Mouse (Mus musculus) cortical plate, adult 2 months (tissue): ENCODE measurements around the gene Mrps17.

Experiments
- CTCF ChIP-seq: fragments of 200-500 bp; IDR thresholded peaks from 2 replicates; pipeline ENCODE4 v1.5.1; 2011; ENCODE audit warnings: mild to moderate bottlenecking, control low read depth, low read length; ENCODE audit not compliant: insufficient read depth; ENCODE audit errors: extremely low read depth
- POLR2A ChIP-seq: fragments of 200-500 bp; IDR thresholded peaks from 2 replicates; pipeline ENCODE4 v1.6.1; 2011; ENCODE audit warnings: mild to moderate bottlenecking, low read length, control low read depth; ENCODE audit not compliant: insufficient read depth; ENCODE audit errors: extremely low read depth

DNA sequence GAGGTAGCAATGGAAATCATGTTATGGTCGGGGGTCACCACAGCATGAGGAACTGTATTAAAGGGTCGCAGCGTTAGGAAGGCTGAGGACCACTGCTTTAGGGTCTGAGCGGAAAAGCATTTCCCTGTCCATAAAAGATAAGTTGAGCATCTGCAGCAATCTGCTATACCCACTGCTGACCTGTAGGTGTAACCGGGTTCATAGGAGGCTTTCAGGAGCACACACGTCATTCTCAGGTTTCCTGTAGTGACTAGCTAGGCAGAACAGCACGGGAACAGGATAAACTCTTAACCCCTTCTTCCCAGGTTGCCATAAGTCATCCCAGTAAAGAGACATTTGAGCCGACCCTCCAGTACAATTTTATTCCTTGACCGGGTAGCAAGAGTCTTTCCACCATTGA, 1.7 kb downstream of the Mrps17 start:
- TF ChIP-seq POLR2A: no peak
- no peak for TF ChIP-seq CTCF
